Mouse (Mus musculus) gastrocnemius, postnatal 10 days (tissue): ENCODE data around the gene Cep85l. TPM values are rescaled to one million over a fixed set of nuclear protein-coding genes. Genes with fewer than 3 reads are reported as not detected.

ENCODE experiments used
- total RNA-seq, 2 experiments: library from RNA; stranded (reverse); gene quantifications; 2 replicates each; pipeline ENCODE4 v1.2.3; 2021

The Cep85l gene
- total RNA-seq, 2 experiments from 2014 or later: 31.6 to 32.5 TPM

Other genes with a start within 250 kb of the Cep85l start
- 1 to 10 TPM in 1 of 2 experiments, under 1 TPM in 1; 0.94 to 1.5 TPM for gene Pln, start 42.3 kb downstream of the Cep85l start, total RNA-seq
- gene Asf1a, start 216.8 kb upstream of the Cep85l start, total RNA-seq: 10 to 100 TPM; 26.0 to 27.3 TPM